Mouse (Mus musculus): Measurements from ENCODE around the gene Dmgdh.

Dmgdh gene

GRCm38 (mm10) chr13:93710325-93710724, 36.1 kb downstream of the Dmgdh start:
- DNase-seq (ENCODE audit: low spot score), result no peak

GRCm38 (mm10) chr13:93711226-93711625, 37.0 kb downstream of the Dmgdh start:
- no peak for DNase-seq (ENCODE audit: low spot score)

- no peak for DNase-seq (ENCODE audit: low spot score)
Observed at GRCm38 (mm10) chr13:93712362-93712761, 38.1 kb downstream of the Dmgdh start.

DNA sequence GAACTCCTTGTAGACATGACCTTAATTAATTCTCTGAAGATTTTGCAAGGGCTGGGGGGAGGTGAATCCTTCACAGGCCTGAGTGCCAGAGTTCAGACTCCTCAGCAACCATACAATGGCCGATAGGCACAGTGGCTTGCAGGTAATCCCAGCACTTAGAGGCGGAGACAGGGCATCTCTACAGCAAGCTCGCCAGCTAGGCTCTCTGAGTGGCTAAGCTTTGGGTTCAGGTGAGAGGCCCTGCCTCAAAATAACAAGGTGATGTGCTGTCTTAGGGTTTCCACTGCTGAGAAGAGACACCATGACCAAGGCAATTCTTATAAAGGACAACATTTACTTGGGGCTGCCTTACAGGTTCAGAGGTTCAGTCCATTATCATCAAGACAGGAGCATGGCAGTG, 39.6 kb downstream of the Dmgdh start:
- DNase-seq (ENCODE audit: low spot score), result no peak

DNA sequence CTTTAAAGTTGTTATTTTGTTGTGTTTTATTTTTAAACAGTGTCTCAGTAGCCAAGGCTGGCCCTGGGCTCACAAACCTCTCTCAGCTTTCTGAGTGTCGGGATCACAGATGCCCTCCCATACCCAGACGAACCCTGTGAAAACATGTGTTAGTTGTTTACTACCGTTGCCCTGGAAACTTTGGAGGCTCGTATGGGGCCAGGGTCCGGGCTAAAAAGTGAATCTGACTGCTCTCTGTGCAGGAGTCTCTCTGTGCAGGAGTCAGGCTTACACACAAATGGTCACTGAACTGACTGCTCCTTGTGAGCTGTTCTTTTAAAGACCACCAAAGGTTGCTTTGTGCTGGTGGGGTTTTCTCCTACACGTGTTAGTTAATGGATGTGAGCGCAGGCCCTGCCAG, 42.9 kb downstream of the Dmgdh start:
- DNase-seq (ENCODE audit: low spot score), result no peak

GRCm38 (mm10) chr13:93718948-93719347, 44.7 kb downstream of the Dmgdh start:
- DNase-seq (ENCODE audit: low spot score), result peak; percentile 61

- no peak for DNase-seq (ENCODE audit: low spot score)
Observed at GRCm38 (mm10) chr13:93721916-93722315, 47.7 kb downstream of the Dmgdh start.

- DNase-seq (ENCODE audit: low spot score), result no peak
Observed at GRCm38 (mm10) chr13:93723455-93723854, 49.2 kb downstream of the Dmgdh start.

DNA sequence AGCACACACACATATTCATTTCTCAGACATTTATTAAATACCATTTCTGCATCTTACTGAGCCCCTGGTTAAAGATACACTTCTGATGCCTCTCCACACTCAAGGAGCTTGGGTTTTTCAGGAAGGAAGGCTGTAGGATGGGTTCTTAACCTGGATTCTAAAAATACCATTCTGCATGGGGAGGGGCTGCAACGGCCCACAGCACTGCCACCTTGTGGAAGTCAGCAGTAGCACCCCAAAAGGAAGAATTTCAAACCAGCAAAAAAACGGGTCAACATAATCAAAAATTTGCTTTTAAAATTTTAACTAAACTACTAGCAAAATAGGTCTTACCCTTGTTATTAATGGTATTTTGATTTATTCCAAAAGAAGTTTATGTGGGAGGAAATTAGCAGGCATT, 50.0 kb downstream of the Dmgdh start:
- no peak for DNase-seq (ENCODE audit: low spot score)

GRCm38 (mm10) chr13:93735131-93735636, 61.0 kb downstream of the Dmgdh start:
- DNase-seq (ENCODE audit: low spot score), result no peak

DNA sequence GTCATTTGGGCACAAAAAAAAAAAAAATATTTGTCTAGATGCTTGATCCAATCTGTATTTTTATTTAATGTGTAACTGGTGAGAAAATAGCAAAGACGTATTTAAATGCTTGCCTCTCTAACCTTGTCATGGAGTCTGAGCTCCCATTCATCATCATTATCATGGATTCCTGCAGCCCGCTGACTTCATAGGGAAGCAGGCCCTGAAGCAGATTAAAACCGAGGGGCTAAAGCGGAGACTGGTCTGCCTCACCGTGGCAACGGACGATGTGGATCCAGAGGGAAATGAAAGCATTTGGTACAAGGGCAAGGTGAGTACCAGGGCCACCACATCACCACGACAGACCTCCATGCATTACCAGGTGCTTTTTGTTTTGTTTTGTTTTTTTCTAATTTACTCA, 69.9 kb downstream of the Dmgdh start:
- no peak for DNase-seq (ENCODE audit: low spot score)

DNA sequence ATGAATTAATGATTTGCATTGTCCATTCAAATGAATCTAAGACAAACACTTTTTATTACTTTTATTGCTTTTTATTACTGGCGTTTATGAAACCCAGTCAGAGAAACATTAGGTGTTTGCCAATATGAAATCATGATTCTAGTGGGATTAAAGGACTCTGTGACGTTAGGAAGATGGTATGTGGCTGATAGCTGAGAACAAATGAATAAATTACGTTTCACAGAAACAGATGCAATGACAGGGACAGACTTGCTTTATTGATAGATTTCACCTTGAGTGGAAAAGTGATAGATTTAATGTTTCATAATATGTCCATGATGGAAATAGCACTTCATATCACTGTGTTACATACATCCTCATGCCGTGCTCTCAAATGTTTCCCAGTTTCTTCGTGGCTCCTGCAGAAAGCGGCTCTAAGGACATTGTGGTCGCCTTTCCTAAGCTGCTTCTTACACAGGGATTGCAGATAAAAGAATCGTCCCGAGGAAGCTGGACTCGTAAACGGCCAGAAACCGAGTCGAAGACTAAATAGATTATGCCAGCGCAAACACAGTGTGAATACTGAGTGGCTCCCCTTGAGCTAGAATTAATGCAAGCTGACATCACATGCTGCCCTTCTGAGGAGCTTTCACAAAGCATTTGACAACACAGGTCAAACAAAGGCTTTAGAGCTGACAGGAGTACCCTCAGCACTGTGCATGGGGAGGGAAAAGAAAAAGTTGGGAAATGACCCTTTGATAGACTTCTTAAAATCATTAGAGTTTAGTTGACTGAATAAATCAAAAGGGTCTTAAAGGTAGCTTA, 78.6 kb downstream of the Dmgdh start:
- DNase-seq (ENCODE audit: low spot score), result no peak

DNA sequence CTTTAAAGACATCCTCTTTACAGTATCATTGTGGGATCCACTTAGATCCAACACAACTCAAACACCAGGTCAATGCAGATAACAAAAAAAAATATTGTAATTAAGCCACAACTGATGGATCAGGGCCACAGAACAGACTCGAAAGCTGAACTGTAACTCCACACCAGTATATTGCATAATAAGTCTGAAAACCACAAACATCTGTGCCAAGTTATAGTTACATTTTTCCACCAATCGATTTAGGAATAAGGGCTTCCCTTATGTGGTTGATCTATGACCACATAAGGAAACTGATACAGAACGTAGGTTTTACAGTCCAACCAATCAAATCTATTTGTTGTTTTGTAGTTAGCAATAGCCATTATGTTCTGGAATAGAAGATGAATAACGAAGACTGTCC, 80.9 kb downstream of the Dmgdh start:
- no peak for DNase-seq (ENCODE audit: low spot score)

- no peak for DNase-seq (ENCODE audit: low spot score)
Observed at GRCm38 (mm10) chr13:93756674-93757073, 82.4 kb downstream of the Dmgdh start.

GRCm38 (mm10) chr13:93757514-93757913, 83.3 kb downstream of the Dmgdh start:
- no peak for DNase-seq (ENCODE audit: low spot score)

DNA sequence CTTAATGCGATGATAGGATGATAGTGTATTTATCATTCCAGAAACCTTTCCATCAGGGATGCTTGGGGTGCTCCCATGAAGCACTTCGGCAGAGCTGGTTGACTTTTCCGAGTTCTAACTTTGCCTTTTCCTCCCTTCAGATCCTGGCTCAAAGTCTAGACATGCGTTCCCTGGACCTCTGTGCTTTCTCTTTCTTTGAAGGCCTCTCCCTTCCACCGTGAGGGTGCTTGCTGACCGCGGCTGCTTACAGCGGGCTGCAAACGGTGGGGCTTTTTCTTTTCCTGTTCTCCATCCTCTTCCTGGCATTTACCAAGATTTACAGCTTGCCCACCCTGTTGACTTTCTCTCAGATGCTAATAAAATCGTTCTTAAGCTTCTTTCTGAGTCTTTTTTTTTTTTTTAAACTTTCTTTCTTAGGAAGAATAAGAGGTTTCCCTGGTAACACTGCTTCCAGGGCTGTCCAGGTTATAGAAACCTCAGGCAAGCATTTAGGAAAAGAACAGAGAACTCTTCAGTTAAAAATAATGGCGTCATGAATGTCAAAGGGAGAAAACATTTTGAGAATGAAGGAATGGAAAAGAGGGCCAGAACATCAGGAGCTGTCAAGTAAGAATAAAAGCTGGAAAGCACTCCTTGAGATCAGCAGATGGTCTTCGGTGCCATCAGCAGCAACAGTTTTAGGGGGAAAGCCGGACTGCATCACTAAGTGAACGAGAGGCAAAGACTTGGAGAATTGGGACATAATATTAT, 84.1 kb downstream of the Dmgdh start:
- DNase-seq (ENCODE audit: low spot score), result no peak

- no peak for DNase-seq (ENCODE audit: low spot score)
Observed at GRCm38 (mm10) chr13:93761831-93762230, 87.6 kb downstream of the Dmgdh start.

DNA sequence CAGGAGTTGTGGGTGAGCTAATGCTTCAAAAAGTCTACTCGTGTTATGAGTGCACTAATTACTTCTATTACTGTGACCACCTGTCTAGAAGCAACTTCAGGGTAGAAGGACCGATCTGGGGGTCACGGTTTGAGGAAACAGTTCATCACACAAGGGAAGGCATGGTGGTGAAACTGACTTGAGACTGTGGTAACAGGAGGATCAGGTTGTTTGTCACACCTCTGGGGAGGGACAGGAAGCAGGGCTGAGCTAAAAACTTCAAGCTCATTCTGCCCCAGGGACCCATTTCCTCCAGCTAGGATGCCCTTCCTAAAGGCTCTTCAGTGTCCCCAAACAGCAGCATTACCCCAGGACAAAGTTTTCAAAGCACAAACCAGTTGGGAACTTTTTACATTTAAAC, 88.6 kb downstream of the Dmgdh start:
- no peak for DNase-seq (ENCODE audit: low spot score)

DNA sequence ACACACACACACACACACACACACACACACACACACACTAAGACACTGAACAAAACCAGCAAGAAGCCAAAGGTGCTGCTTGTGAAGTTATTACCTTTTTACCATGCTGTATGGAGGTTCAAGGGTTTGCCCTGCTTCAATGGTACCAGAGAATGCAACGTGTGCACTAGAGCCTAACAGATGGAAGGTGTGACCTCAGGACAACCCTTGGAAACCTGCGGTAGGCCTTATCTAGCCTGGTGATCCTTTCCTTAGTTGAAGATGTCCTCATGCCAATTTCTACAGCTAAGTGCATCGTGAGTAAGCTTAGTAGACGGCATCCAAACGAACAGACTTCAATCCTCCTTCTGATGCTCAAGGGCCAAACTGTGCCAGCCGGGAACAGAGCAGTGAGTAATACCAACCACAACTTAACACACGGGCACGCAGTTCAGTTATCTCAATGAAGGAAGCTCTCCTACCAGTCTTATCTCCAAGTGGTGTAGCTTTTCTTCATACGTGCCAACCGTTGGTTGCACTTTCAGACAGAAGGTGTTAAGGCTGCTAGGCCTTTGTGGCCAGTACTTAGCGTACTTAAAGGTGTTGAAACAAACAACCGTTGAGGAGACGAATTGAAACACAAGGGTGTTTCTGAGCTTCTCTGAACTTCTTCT, 90.2 kb downstream of the Dmgdh start:
- no peak for DNase-seq (ENCODE audit: low spot score)

- DNase-seq (ENCODE audit: low spot score), result peak; percentile 63
Observed at GRCm38 (mm10) chr13:93771031-93771587, 96.9 kb downstream of the Dmgdh start.

DNA sequence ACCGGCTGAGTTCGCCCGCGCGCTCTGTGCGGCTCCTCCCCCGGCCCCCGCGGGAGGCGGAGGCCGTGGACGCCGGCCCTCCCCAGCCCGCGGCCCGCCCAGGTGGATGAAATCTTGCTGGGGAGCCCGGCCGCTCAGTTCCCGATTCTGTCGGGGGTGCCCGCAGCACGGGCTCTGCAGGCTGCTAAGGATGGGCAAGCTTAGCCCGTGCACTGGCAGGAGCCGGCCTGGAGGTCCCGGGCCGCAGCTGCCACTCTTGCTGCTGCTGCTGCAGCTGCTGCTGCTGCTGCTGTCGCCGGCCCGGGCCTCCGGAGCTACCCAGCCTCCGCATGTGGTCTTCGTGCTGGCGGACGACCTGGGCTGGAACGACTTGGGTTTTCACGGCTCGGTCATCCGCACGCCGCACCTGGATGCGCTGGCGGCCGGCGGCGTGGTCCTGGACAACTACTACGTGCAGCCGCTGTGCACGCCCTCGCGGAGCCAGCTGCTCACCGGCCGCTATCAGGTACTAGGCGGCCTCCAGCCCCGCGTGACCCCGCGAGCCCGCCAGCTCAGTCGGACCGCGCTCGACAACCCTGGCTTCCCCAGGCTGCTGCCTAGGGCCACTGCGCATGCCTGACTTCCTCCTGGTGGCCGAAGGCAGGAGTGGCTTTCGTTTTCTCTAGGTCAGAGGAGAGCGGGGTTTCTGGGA, 97.5 kb downstream of the Dmgdh start, which contains the start of gene Arsb:
Arsb (plus strand) TSS at position 43 of the 691 bp plus-strand sequence.
- peak; percentile 94 for DNase-seq (ENCODE audit: low spot score)

GRCm38 (mm10) chr13:93772279-93772636, 98.0 kb downstream of the Dmgdh start:
- no peak for DNase-seq (ENCODE audit: low spot score)
